Mouse (Mus musculus) thymus, postnatal 25 days (tissue): ENCODE measurements around the gene Osbpl10.

ENCODE experiments used
- DNase-seq: peaks from one replicate; pipeline ENCODE4 v3.0.0; 2022

The Osbpl10 gene

GRCm38 (mm10) chr9:115097340-115097739, 119.0 kb downstream of the Osbpl10 start:
- no peak for DNase-seq

DNA sequence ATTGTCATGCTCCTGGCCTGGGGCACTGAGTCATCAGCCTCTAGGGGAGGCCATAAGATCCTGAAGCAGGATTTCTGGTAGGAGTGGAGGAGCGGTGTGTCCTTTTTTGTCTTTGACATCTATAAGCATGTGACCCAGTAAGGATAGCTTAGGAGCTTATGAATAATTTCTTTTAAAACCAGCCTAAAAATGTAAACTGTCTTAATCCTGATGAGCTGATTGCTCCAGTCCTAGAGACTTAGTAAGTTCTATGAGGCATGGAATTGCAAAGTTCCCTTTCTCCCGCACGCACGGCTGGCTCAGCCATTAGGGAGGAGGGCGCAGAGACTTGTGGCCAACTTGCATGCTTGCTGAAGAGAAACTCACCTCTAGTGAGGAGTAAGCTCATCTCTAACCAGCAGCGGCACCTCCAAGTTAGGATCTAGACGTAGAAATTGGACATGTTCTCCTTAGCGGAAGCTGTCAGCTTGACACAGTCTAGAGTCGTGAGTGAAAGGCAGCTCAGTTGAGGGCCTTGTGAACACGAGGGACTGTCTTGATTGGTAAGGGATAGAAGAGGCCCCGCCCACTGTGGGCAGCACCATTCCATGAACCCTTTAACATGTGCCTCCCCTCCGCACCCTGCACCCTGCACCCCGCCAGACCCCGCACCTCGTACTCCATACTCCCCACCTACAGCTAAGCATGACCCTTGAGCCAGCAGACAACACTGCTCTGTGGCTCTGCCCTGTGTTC, 122.0 kb downstream of the Osbpl10 start:
- no peak for DNase-seq

DNA sequence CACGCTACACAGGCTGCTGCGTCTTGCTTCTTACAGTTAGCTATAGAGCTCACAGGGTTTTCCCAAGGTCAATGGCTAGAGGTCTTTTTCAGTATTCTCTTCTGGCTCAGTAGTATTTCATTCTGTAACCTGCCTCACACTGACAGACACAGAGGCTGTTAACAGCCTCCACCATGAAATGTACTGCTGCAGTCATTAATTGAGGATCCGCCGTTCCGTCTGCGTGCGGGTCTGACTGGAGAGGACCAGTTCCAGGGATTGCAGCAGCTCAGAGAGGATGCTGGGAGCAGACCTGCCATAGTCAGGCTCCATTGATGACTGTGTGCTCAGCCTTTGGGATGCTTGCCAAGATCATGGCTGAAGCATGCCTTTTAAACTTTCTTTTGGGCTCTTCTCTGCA, 129.1 kb downstream of the Osbpl10 start:
- DNase-seq: no peak

- DNase-seq: no peak
Observed at GRCm38 (mm10) chr9:115110655-115111054, 132.3 kb downstream of the Osbpl10 start.

DNA sequence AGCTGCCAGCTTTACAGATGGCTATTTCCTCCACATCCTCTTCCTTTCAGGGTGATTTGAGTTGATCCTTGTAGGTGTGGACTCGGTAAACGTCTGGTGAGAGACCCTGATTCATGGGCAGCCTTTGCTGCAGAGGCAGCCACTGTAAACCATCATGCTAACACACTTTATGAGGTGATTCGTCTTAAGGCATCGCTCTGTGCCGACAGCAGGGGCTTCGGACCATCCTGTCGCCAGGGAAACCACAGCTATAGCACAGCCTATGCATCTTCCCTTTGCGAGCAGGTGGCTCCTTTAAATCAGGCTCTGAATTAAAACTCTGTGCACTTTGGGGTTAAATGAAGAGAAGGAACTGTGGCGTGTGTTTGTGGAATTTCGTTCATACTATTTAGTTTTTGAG, 138.9 kb downstream of the Osbpl10 start:
- DNase-seq: no peak

DNA sequence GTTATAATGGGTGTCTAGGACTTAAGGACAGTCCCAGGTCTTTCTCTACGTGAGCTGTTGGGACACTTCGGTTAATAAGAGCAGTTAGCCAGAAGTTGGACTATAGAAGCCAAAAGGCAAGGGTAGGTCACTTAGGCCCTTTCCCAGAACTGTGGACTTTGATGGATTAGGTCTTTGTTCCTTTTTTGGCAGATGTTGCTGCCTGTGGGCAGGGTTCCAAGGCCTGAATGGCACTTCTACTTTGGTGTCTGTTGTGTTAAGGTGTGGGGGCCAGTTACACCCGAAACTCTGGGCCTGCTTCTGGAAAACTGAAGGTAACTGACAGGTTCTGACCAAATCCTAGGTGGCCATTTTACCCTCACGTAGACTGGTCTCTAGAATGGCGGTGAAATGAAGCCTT, 141.9 kb downstream of the Osbpl10 start:
- DNase-seq: no peak

GRCm38 (mm10) chr9:115120678-115121224, 142.4 kb downstream of the Osbpl10 start:
- no peak for DNase-seq

DNA sequence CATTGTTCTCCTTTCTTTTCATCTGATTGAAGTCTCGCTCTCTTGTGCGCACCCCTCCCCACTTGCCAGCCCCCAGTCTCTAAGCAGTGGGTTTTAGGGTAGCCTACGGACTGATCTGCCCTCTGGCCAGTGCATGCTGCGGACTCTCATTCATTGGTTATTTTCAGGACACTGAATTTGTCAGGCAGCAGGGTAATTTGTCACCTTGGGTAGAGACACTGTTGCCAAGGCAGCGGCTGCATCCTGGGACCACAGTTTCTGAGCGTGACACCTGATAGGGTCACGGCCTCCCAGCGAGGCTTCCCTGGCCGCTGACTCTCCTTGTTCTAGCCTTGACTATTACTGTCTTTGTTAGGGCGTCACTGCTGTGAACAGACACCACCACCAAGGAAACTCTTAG, 149.0 kb downstream of the Osbpl10 start:
- no peak for DNase-seq

- DNase-seq: no peak
Observed at GRCm38 (mm10) chr9:115133926-115134325, 155.6 kb downstream of the Osbpl10 start.

- no peak for DNase-seq
Observed at GRCm38 (mm10) chr9:115134736-115135135, 156.4 kb downstream of the Osbpl10 start.

DNA sequence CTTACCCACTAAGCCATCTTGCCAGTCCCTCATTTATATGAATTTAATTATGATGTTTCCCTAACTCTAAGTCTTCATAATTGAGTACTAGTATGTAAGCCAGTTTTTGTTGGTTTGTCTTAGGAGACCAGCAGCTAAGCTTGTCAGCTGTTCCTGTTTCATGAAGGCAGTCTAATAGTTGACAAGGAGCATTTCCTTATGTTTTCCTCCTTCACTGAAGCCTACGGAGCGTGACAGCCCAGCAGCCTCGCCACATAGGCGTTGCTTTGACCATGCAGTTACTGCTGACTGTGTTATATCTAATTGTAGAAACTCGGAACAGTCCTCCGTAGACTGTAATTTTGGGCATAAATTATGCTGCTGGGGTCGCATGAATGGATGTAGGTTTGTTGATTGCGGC, 157.0 kb downstream of the Osbpl10 start:
- DNase-seq: no peak

DNA sequence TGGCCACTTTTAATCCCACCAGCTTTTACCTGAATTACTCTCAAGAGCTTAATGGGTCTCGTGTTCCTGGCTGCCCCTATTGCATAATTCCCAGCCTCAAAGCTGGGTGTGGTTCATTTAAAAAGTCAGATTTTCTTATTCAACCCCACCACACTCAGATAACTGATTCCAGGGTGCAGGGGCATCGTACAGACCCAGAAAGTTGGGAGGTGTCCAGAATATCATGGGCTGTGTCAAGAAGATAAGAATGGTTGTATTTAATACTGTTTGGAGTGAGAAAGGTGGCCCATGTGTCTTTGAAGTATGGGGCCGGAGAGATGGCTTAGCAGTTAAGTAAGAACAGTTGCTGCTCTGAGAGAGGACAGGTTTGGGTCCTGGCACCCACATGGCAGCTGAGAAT, 159.5 kb downstream of the Osbpl10 start:
- DNase-seq: no peak

DNA sequence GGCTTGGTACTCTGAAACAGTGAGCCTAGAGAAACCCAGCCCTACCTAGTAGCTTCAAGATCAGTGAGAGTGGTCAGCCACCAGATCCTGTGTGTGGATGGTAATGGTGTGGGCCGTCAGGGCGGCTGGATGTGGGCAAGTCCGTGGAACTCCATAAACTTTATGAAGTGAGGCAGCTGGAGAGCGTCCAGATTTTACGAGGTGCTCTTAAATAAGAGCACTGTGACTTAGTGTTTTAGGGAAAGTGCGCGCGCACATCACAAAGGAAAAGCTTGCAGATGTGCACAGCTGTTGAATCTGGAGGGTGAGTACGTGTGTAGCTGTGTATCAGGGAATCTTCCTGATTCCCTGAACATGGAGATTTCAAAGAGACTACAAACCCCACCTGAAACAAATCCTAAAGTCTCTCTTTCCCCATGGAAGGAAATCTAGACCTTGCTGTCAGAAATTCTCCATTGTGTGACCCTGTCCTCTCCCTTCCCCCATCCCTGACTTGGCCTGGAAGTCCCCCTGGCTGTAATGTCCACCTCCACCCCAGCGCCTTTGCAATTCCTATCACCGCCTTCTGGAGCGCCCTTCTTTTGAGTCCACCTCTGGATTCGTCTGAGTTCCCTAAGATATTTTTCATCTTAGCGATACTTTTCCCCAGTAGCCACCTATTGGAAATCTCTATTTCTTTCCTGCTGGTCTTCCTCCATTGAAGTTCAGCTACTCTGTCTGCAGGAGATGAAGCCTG, 161.4 kb downstream of the Osbpl10 start:
- DNase-seq: no peak

DNA sequence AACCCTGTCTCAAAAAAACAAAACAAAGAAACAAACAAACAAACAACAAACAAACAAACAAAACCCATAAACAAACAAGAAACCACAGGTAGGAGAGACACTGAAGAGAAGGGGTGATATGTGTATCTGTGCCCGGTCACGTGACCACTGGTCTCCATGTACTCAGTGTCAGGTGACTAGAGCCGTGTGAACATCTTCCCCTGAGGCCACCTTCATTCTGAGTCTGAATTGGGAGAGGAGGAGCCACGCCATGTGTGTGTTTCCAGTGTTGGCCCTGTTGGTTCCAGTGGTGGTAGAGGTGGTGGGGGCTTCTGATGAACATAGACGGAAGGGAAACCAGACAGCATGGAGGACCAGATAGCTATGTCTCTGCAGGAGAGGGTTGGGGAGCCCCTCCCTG, 168.8 kb downstream of the Osbpl10 start:
- no peak for DNase-seq

DNA sequence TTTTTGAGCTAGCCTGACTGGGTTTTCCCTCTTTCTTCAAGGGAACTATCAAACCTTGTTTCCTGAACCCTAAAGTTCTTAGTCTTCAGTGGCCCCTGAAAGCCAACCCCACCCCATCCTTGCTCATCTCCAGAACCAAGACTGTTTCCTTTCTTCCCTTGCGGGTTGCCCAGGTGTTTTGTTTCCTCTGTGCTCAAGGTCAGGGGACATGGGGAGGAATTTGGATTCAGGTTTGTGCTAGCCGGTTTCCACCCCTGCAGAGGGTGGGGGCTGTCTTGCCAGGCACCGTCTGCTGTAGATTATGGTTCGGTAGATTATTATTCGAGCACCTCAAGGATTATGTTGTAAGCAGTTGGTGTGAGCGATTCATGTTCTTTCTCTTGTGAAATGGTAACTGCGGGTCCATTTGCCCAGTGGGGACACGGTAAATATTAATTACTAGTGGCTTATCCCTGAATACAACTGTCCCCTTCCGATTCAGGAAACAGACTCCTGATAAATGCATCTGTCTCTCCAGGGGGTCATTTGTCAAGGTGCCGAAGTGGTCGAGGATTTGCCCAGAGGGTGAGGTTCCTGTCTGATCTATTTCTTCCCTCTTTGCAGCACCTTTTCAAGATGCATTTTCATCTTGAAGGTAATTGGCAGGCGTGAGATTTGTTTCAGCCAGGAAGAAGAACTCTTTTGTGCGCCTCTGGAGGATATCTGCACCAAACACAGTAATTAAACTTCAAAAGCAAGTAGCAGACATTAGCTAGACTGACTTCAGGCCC, 169.4 kb downstream of the Osbpl10 start:
- no peak for DNase-seq

DNA sequence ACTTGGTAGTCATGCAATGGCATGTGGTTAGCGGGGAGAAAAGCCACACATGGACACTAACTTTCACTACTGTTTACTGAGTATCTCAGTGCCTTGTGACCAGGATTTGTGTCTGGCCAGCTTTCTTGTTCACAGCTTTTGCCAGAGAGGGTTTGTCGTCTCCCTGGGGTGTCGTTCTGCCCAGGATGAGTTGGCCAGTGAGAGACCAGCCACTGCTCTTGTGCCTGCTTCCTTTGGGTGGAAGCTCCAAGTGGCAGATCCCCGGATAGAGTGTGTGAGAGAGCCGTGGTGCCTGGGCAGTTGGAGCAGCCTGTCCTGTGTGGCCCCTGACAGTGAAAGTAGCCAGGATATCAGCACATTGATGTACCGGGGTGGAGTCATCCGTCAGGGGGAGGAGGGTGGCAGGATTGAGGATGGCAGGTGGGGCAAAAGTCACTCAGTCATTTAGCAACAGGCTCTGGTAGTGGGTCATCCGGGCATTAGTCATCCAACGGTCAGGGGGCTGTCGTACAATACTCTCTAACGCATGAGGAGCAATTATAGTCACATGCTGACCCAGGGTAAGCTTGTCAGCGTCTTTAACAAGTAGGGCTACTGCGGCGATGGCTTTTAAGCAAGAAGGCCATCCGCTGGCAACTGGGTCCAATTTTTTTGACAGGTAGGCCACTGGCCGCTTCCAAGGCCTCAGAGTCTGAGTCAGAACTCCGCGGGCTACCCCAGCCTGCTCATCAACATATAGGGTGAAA, 170.8 kb downstream of the Osbpl10 start:
- no peak for DNase-seq

- DNase-seq: no peak
Observed at GRCm38 (mm10) chr9:115161591-115161990, 183.2 kb downstream of the Osbpl10 start.

DNA sequence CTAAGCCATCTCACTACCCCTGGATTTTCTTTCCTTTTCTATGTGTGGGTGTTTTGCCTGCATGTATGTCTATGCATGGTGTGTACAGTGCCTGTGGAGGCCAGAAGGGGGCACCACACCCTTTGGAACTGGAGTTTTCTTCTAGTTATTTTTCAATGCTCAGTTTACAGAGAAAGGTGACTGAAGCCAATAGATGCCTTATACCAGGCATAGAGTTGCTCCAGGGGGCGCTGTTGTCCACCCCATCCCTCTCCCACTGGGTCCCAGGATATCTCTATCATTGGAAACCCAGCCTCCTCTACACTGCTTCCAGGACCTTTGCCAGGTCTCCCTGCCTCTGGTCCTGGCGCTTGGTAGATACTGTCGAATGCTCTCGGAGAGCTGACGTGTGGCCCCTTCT, 184.7 kb downstream of the Osbpl10 start:
- peak; percentile 60 for DNase-seq

- no peak for DNase-seq
Observed at GRCm38 (mm10) chr9:115163693-115164092, 185.3 kb downstream of the Osbpl10 start.

DNA sequence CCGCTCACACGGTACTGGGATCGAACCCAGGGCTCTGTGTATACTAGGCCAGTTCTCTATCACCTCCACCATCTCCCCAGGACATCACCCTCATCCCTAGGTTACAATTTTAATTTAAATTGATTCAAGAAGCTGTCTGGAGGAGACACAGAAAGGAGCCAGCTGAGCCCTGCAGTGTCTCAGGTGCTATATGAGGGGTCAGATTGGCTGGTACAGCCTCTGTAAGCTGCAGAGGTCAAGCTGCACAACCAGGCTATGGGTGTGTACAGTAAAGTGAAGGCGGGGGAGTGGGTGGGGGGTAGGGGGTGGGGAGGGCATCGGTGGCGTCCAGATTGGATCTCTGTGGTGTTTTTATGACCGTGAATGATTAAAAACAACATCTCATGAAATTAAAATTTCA, 186.0 kb downstream of the Osbpl10 start:
- DNase-seq: no peak

GRCm38 (mm10) chr9:115165996-115166395, 187.6 kb downstream of the Osbpl10 start:
- DNase-seq: no peak

DNA sequence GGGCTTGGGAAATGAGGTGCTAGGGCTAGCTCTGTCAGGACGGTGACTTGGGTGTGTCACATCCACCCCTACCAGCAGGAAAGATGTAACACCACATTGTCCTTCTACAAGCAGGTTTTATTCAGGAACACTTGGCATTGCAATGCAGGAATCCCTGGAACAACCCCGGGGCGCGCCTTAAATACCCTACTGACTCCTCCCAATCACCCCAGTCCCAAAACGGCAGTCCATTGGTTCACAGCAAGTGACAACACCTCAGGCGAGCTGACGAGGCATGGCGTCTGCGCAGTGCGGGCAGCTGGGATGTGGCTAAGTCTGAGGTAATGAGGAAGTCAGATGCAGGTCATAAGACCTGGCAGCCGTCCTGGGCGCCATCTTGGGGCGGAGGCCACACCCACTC, 191.2 kb downstream of the Osbpl10 start:
- no peak for DNase-seq

DNA sequence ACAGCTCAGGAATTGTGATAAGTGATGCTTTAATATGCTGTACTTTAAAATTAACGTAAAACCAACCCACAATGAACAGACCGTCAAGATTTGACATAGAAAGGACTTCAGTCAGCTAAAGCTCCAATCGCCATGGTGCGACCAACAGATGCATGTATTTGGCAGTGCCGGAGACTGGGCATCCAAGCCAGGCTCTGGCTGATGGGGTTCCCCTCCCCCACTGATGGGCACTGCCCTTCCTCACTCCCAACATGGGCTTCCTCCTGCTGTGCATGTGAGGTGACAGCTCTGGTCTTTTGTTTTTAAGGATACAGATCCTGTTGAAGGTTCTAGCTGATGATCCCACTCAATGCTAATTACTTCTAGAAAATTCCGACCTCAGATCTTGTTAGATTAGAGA, 193.7 kb downstream of the Osbpl10 start:
- no peak for DNase-seq
